Mouse (Mus musculus): Measurements from ENCODE around the gene U2af1l4.

U2af1l4 gene

DNA sequence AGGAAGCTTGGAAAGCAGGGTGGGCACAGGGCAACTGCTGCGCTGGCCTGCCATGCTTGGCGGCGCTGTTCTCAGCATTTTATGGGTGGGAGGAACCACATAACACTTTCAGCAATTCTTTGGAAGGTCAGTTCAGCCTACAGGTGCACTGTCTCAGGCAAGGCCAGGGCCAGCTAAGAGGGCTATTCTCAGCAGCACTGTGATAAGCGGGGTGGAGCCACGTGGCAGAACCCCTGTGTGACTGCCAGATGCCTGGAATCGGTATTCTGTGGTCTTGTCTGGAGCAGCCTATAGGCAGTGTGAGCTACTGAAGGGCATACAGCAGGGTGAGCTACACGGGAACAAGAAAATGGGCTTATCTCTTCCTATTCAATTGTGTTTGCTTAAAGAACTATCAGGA, 46.9 kb downstream of the U2af1l4 start:
- no peak for DNase-seq (ENCODE audit: low read depth, low spot score)

GRCm38 (mm10) chr7:30612654-30613402, 49.7 kb downstream of the U2af1l4 start, which contains the start of gene Upk1a:
Gene Upk1a (minus strand): TSS chr7:30612847.
- DNase-seq (ENCODE audit: low read depth, low spot score): no peak

DNA sequence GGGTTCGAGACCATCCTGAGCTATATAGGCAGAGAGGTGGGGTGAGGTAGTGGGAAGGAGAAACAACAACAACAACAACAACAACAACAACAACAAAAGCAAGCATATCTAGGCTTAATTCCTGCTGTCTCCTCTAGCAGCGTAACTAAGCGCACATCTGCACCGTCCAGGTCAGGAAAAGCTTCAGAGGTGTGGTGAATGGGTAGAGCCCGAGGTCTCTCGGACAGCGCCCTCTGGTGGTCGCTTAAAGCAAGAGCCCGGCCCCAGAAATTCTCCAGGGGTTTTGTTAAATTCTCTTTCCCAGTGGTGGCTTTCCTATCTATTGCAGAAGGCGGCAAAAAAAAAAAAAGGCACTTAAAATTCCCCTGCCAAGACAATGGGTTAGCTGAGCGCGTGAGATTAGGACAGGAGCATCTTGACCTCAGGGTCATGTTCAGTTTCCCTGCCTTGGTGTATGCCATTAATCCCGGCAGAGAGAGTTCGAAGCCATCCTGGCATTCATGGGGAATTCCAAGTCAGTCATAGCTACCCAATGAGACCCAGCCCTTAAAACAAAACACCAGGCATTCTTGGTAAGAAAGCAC, 50.5 kb downstream of the U2af1l4 start:
- DNase-seq (ENCODE audit: low read depth, low spot score): no peak

GRCm38 (mm10) chr7:30614454-30614853, 51.4 kb downstream of the U2af1l4 start:
- DNase-seq (ENCODE audit: low read depth, low spot score): no peak
